Mouse (Mus musculus) small intestine, adult 2 months (tissue): ENCODE measurements around the gene Mbnl1.

Experiments
- CTCF ChIP-seq: fragments of 200-500 bp; IDR thresholded peaks from 2 replicates; pipeline ENCODE4 v1.5.1; 2012; ENCODE audit warnings: low read depth, mild to moderate bottlenecking, control low read depth, inconsistent platforms, low read length, moderate library complexity, mixed read lengths; ENCODE audit not compliant: insufficient replicate concordance, insufficient read length; ENCODE audit errors: extremely low read depth
- POLR2A ChIP-seq: fragments of 200-500 bp; IDR thresholded peaks from 2 replicates; pipeline ENCODE4 v1.6.1; 2012; ENCODE audit warnings: low read depth, mild to moderate bottlenecking, control low read depth, inconsistent platforms, low read length, moderate library complexity

DNA sequence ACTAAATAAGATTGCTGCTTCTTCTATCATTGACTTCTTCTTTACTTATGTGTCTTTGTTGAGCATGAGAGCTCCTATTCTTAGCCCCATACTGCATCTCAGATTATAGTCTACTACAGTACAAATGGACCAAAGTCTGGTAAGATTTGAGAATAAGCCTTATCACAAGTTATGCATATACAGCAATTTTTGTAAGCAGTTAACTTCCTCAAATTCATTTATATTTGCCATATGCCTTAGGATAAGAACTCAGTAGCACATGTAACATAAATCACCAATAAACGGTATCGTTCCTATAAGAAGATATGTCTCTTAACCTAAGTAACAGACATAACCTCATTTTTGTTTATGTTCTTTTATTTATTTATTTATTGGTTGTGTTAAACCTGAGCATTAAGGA lies 188.1 kb downstream of the Mbnl1 start:
- TF ChIP-seq CTCF (no peak), POLR2A (no peak)
